Mouse (Mus musculus) lung, embryonic 16.5 days (tissue): ENCODE measurements around the gene Vmn1r55. TPM values are rescaled to one million over a fixed set of nuclear protein-coding genes. Genes with fewer than 3 reads are reported as not detected.
"Not testable (repeated sequence)": the region's sequence is repeated elsewhere in the genome, so short reads cannot be mapped to it uniquely, and the experiment has no call there.

Source experiments
- ATAC-seq: fragments of 200-750 bp; cut with Nextera tagmentation; 2 replicates; pipeline ENCODE4 v1.8.0; 2017; ENCODE audit warnings: low read depth, mild to moderate bottlenecking, moderate library complexity
- H3K27ac ChIP-seq: fragments of 300-500 bp; sonication (generic); 2 replicates; pipeline ENCODE4 v1.5.1; 2014; ENCODE audit warnings: mild to moderate bottlenecking, control low read depth, low read length
- H3K27me3 ChIP-seq: fragments of 300-500 bp; sonication (generic); 2 replicates; pipeline ENCODE4 v1.6.1; 2014; ENCODE audit warnings: low read depth, low read length, mixed read lengths; ENCODE audit not compliant: control insufficient read depth, insufficient read depth
- H3K36me3 ChIP-seq: fragments of 300-500 bp; sonication (generic); 2 replicates; pipeline ENCODE4 v1.6.1; 2014; ENCODE audit warnings: low read length; ENCODE audit not compliant: control insufficient read depth, insufficient read depth
- H3K4me1 ChIP-seq: fragments of 300-500 bp; sonication (generic); replicated peaks from 2 replicates; pipeline ENCODE4 v1.6.1; 2014; ENCODE audit warnings: low read length, mixed read lengths; ENCODE audit not compliant: control insufficient read depth, insufficient read depth
- H3K4me2 ChIP-seq: fragments of 300-500 bp; sonication (generic); 2 replicates; pipeline ENCODE4 v1.6.1; 2014; ENCODE audit warnings: low read depth, low read length, control low read depth
- H3K4me3 ChIP-seq: fragments of 300-500 bp; sonication (generic); 2 replicates; pipeline ENCODE4 v1.5.1; 2014; ENCODE audit warnings: mild to moderate bottlenecking, low read length, control low read depth
- H3K9ac ChIP-seq: fragments of 300-500 bp; sonication (generic); 2 replicates; pipeline ENCODE4 v1.6.1; 2014; ENCODE audit warnings: low read length, control low read depth
- H3K9me3 ChIP-seq: fragments of 300-500 bp; sonication (generic); 2 replicates; pipeline ENCODE4 v1.6.1; 2016; ENCODE audit warnings: low read length; ENCODE audit not compliant: control insufficient read depth
- WGBS: fragments of 180-500 bp; shearing (Covaris S2); extraction: QIAGEN DNeasy Blood & Tissue Kit; methylation state at CpG from one replicate; pipeline ENCODE4 v1.1.7; 2014; 5-methylcytosine and 5-hydroxymethylcytosine counted together
- polyA plus RNA-seq: library from polyadenylated mRNA; unstranded; fragments of >200 nt; fragmentation: Nextera tagmentation; extraction: Ambion mirVana; gene quantifications from 2 replicates; pipeline ENCODE4 v1.2.1, GENCODE M21; 2015

The Vmn1r55 gene
- polyA plus RNA-seq, 1 experiment from 2014 or later: not detected

DNA sequence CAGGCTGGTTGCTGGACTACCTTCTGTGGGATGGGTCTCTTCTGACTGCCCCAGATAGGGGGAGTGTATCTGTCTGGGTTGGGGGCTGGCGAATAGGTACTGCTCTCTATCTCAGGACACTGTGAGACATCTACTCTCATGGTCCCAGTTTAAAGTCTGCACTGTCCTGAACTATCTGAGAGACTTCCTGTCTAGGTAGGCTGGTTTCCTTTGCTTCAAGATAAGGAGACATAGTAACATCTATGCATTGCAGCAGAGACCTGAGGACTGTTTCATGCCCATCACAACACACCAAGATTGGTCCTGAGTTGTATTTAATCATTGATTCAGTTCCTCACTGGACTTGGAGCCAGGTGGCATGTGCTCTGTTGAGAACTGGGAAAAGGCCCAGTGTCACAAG, 64.0 kb downstream of the Vmn1r55 start:
- H3K36me3 ChIP-seq: peaks cover 20% of the 10 kb centered on the region
- H3K9me3 ChIP-seq: no peaks in the 10 kb centered on the region
- H3K9ac ChIP-seq: no peak overlapping the region
- no peak overlapping the region for H3K4me3 ChIP-seq
- H3K4me1 ChIP-seq: peaks cover 17% of the 10 kb centered on the region
- 93% methylated on average over 1 of the region's 1 CpGs for WGBS
- no peak overlapping the region for H3K4me2 ChIP-seq
- H3K27me3 ChIP-seq: no peaks in the 10 kb centered on the region
- ATAC-seq: no peak
- H3K27ac ChIP-seq: no peak overlapping the region

GRCm38 (mm10) chr7:5083325-5084105, 66.0 kb downstream of the Vmn1r55 start:
- H3K36me3 ChIP-seq: peaks cover 15% of the 10 kb centered on the region; the same call in 1 of the 2 replicates
- peaks cover 17% of the 10 kb centered on the region for H3K4me1 ChIP-seq
- H3K9me3 ChIP-seq: no peaks in the 10 kb centered on the region
- no peak overlapping the region for H3K4me3 ChIP-seq
- no peak overlapping the region for H3K9ac ChIP-seq
- WGBS: 90% methylated on average over 18 of the region's 18 CpGs
- no peak for ATAC-seq
- H3K27me3 ChIP-seq: no peaks in the 10 kb centered on the region
- no peak overlapping the region for H3K4me2 ChIP-seq
- no peak overlapping the region for H3K27ac ChIP-seq

DNA sequence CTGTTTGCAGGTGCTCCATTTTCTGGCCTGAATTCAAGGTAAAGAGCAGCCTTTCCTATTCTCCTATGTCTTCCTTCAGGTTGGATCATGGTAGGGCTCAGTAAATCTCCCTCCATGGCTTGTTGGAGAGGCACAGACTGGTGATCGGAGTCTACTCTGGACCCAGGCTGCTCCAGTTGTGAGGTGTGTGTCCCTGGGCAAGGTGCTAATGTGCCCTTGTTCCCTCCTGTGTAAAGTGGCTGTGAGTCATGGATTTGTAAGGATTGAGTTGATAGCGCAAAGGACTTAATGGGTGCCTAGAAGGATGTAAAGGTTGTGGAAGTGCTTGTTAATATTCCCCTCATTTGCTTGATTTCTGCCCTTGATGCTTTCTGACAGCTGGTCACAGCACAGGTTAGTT, 67.5 kb downstream of the Vmn1r55 start:
- Histone ChIP-seq H3K9me3 (no peaks in the 10 kb centered on the region), H3K36me3 (peaks cover 24% of the 10 kb centered on the region), H3K27me3 (no peaks in the 10 kb centered on the region), H3K4me3 (no peak overlapping the region), H3K4me2 (peak overlapping the region; percentile 84; the same call in 1 of the 2 replicates), H3K4me1 (peaks cover 17% of the 10 kb centered on the region), H3K27ac (no peak overlapping the region), H3K9ac (0 out of 2 replicates have a peak overlapping the region, but pooled peaks have one; percentile 42)
- WGBS: 94% methylated on average over 2 of the region's 2 CpGs
- ATAC-seq: no peak

- no peaks in the 10 kb centered on the region for H3K9me3 ChIP-seq
- no peak for ATAC-seq
- H3K27me3 ChIP-seq: no peaks in the 10 kb centered on the region
- peak overlapping the region; percentile 99 for H3K9ac ChIP-seq
- H3K4me3 ChIP-seq: peak overlapping the region; percentile 97
- peaks cover 17% of the 10 kb centered on the region for H3K4me1 ChIP-seq
- H3K4me2 ChIP-seq: peak overlapping the region; percentile 84
- peaks cover 29% of the 10 kb centered on the region for H3K36me3 ChIP-seq
- WGBS: 60% methylated on average over 6 of the region's 6 CpGs
- H3K27ac ChIP-seq: no peak overlapping the region
These were observed 68.2 kb downstream of the Vmn1r55 start for GRCm38 (mm10) chr7:5081241-5081640.

- peaks cover 32% of the 10 kb centered on the region for H3K36me3 ChIP-seq
- H3K4me3 ChIP-seq: peak overlapping the region; percentile 97
- peak overlapping the region; percentile 84 for H3K4me2 ChIP-seq
- ATAC-seq: no peak
- peak overlapping the region; percentile 99 for H3K9ac ChIP-seq
- peaks cover 17% of the 10 kb centered on the region for H3K4me1 ChIP-seq
- H3K27me3 ChIP-seq: no peaks in the 10 kb centered on the region
- H3K9me3 ChIP-seq: no peaks in the 10 kb centered on the region
- 8% methylated on average over 6 of the region's 6 CpGs for WGBS
- H3K27ac ChIP-seq: peak overlapping the region; percentile 94
These were observed 68.7 kb downstream of the Vmn1r55 start for GRCm38 (mm10) chr7:5080815-5081214.

DNA sequence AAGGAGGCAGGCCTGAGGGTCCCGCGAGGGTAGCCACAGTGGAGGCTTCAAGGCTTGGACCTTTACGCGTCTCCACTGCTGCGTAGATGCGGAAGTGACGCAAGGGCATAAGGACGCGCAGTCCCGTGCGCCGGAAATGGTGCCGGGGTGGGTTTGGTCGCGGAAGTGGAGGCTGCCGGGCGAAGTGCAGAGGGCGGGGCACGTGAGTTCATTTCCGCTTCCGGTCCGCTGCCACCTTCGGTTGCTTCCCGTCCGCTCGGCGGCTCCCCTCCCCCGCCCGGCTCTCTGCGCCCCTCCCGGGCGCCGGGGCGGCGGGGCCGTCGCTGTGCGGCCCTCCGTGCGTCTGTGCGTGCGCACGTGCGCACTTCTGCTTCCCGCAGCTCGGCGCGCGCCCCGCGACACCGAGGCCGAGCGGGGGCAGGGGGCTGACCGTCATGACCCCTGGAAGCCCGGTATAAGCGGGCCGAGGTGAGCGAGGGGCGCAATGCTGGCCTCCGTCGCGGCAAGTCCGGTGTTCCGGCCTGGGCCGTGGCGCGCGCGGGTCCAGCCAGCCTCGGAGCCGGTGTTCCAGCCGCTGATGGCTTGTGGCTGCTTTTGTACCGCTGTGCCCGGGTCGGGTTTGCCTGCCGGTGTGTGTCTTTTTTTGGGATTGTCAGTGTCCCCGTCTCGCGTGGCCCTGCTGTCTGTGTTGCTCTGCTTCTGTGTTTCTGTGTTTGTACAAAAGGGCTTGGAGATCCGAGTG, 69.3 kb downstream of the Vmn1r55 start, which contains the start of gene Epn1:
Gene Epn1 (plus strand): TSS at position 226 of the 742 bp plus-strand sequence.
- Histone ChIP-seq H3K27me3 (no peaks in the 10 kb centered on the region), H3K4me1 (peaks cover 17% of the 10 kb centered on the region), H3K9ac (peak within 1 kb of the TSS; percentile 99), H3K4me2 (peak within 1 kb of the TSS; percentile 84), H3K27ac (peak within 1 kb of the TSS; percentile 94), H3K4me3 (peak within 1 kb of the TSS; percentile 97), H3K9me3 (no peaks in the 10 kb centered on the region), H3K36me3 (peaks cover 31% of the 10 kb centered on the region)
- peak; percentile 97 for ATAC-seq
- WGBS: under 1% methylated on average over 77 of the region's 81 CpGs

DNA sequence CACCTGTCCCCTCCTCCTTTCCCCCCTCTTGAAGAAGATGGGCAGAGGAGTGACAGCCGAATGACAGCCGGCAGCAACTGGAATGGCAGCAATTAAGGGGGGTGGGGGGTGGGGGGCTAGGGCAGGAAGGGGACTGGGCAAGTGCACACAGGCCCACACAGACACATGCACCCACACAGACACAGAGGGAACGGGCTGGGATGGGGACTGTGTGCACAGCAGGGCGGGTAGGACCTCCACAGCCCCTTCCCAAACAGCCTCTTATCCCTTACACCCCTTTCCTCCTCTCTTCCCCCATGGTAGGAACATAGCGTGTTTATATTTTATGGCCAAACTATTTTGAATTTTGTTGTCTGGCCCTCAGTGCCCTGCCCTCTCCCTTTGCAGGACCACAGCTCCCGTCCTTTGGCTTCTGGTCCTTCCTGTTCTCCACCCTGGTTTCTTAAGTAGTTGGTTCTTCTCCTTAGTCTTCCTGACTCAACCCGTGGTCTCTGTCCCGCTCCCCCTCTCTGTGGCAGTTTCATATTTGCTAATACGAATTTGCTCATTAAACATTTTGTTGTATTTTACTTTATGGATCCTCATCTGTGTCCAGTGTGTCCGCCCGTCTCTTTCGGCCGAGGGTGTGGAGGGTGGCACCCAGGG, 70.0 kb downstream of the Vmn1r55 start:
- WGBS: 29% methylated on average over 9 of the region's 13 CpGs
- not testable (repeated sequence) for H3K27me3 ChIP-seq, H3K9me3 ChIP-seq
- Histone ChIP-seq H3K27ac (peak overlapping the region; percentile 94), H3K9ac (peak overlapping the region; percentile 99), H3K36me3 (peaks cover 38% of the 10 kb centered on the region), H3K4me2 (peak overlapping the region; percentile 84), H3K4me1 (peaks cover 17% of the 10 kb centered on the region), H3K4me3 (peak overlapping the region; percentile 97)
- peak; percentile 29 for ATAC-seq
